Mouse (Mus musculus) heart, embryonic 16.5 days (tissue): ENCODE measurements around the gene Ano2. TPM values are rescaled to one million over a fixed set of nuclear protein-coding genes. Genes with fewer than 3 reads are reported as not detected.

Experiments
- ATAC-seq: fragments of 200-750 bp; cut with Nextera tagmentation; replicated peaks from 2 replicates; pipeline ENCODE4 v1.8.0; 2017; ENCODE audit warnings: moderate number of reproducible peaks; ENCODE audit not compliant: insufficient read depth, low FRiP score; ENCODE audit errors: extremely low read depth
- H3K27ac ChIP-seq: fragments of 300-500 bp; sonication (generic); 2 replicates; pipeline ENCODE4 v1.5.1; 2014; ENCODE audit warnings: mild to moderate bottlenecking, low read length, control low read depth, moderate library complexity
- H3K27me3 ChIP-seq: fragments of 300-500 bp; sonication (generic); 2 replicates; pipeline ENCODE4 v1.6.1; 2014; ENCODE audit warnings: low read length, mixed read lengths; ENCODE audit not compliant: control insufficient read depth, insufficient read depth
- H3K36me3 ChIP-seq: fragments of 300-500 bp; sonication (generic); 2 replicates; pipeline ENCODE4 v1.6.1; 2014; ENCODE audit not compliant: control insufficient read depth, insufficient read depth
- H3K4me1 ChIP-seq: fragments of 300-500 bp; sonication (generic); 2 replicates; pipeline ENCODE4 v1.6.1; 2014; ENCODE audit warnings: low read length, mixed read lengths; ENCODE audit not compliant: control insufficient read depth, insufficient read depth
- H3K4me2 ChIP-seq: fragments of 300-500 bp; sonication (generic); 2 replicates; pipeline ENCODE4 v1.6.1; 2014; ENCODE audit warnings: low read depth, mild to moderate bottlenecking, control low read depth, low read length
- H3K4me3 ChIP-seq: fragments of 300-500 bp; sonication (generic); 2 replicates; pipeline ENCODE4 v1.5.1; 2014; ENCODE audit warnings: mild to moderate bottlenecking, control low read depth, low read length
- H3K9ac ChIP-seq: fragments of 300-500 bp; sonication (generic); 2 replicates; pipeline ENCODE4 v1.6.1; 2014; ENCODE audit warnings: low read length, control low read depth
- H3K9me3 ChIP-seq: fragments of 300-500 bp; sonication (generic); replicated peaks from 2 replicates; pipeline ENCODE4 v1.6.1; 2016; ENCODE audit warnings: low read length; ENCODE audit not compliant: control insufficient read depth
- WGBS: fragments of 180-500 bp; shearing (Covaris S2); extraction: QIAGEN DNeasy Blood & Tissue Kit; methylation state at CpG from one replicate; pipeline ENCODE4 v1.1.7; 2014; 5-methylcytosine and 5-hydroxymethylcytosine counted together
- polyA plus RNA-seq: library from polyadenylated mRNA; unstranded; fragments of >200 nt; fragmentation: Nextera tagmentation; extraction: Ambion mirVana; gene quantifications from 2 replicates; pipeline ENCODE4 v1.2.1, GENCODE M21; 2015

Gene Ano2
- polyA plus RNA-seq, 1 experiment from 2014 or later = 0.08 TPM

- WGBS = 73% methylated on average over 2 of the region's 2 CpGs
- no peak for ATAC-seq
These were observed 26.3 kb upstream of the Ano2 start for GRCm38 (mm10) chr6:125663906-125664305.

GRCm38 (mm10) chr6:125671835-125672234 is 18.4 kb upstream of the Ano2 start:
- no peaks in the 10 kb centered on the region for H3K36me3 ChIP-seq
- no peak overlapping the region for H3K4me3 ChIP-seq
- no peak overlapping the region for H3K4me2 ChIP-seq
- no peak for ATAC-seq
- WGBS = 75% methylated on average over 3 of the region's 3 CpGs
- no peaks in the 10 kb centered on the region for H3K4me1 ChIP-seq
- no peaks in the 10 kb centered on the region for H3K9me3 ChIP-seq
- H3K9ac ChIP-seq = no peak overlapping the region
- no peaks in the 10 kb centered on the region for H3K27me3 ChIP-seq
- H3K27ac ChIP-seq = no peak overlapping the region

More at GRCm38 (mm10) chr6:125663906-125664305, 26.3 kb upstream of the Ano2 start:
- H3K4me1 ChIP-seq = no peaks in the 10 kb centered on the region
- H3K9me3 ChIP-seq = no peaks in the 10 kb centered on the region
- H3K27ac ChIP-seq = no peak overlapping the region
- H3K4me2 ChIP-seq = no peak overlapping the region
- H3K36me3 ChIP-seq = no peaks in the 10 kb centered on the region
- H3K27me3 ChIP-seq = no peaks in the 10 kb centered on the region
- no peak overlapping the region for H3K4me3 ChIP-seq
- H3K9ac ChIP-seq = no peak overlapping the region

- no peak overlapping the region for H3K4me2 ChIP-seq
- no peaks in the 10 kb centered on the region for H3K36me3 ChIP-seq
- WGBS = 66% methylated on average over 1 of the region's 1 CpGs
- ATAC-seq = no peak
- no peak overlapping the region for H3K27ac ChIP-seq
- no peak overlapping the region for H3K4me3 ChIP-seq
- H3K9ac ChIP-seq = no peak overlapping the region
- H3K9me3 ChIP-seq = no peaks in the 10 kb centered on the region
- no peaks in the 10 kb centered on the region for H3K27me3 ChIP-seq
- no peaks in the 10 kb centered on the region for H3K4me1 ChIP-seq
These were observed 11.7 kb upstream of the Ano2 start for GRCm38 (mm10) chr6:125678492-125678891.

GRCm38 (mm10) chr6:125680613-125681012 is 9.6 kb upstream of the Ano2 start:
- H3K4me1 ChIP-seq = no peaks in the 10 kb centered on the region
- 73% methylated on average over 11 of the region's 11 CpGs for WGBS
- H3K4me3 ChIP-seq = no peak overlapping the region
- H3K4me2 ChIP-seq = no peak overlapping the region
- no peak for ATAC-seq
- H3K27me3 ChIP-seq = no peaks in the 10 kb centered on the region
- no peaks in the 10 kb centered on the region for H3K36me3 ChIP-seq
- H3K9me3 ChIP-seq = no peaks in the 10 kb centered on the region
- H3K27ac ChIP-seq = no peak overlapping the region
- H3K9ac ChIP-seq = no peak overlapping the region

GRCm38 (mm10) chr6:125685420-125685819 is 4.8 kb upstream of the Ano2 start:
- Histone ChIP-seq H3K27me3 (peaks cover 7% of the 10 kb centered on the region; the same call in 1 of the 2 replicates), H3K36me3 (no peaks in the 10 kb centered on the region), H3K27ac (no peak overlapping the region), H3K4me2 (no peak overlapping the region), H3K4me3 (no peak overlapping the region), H3K9me3 (no peaks in the 10 kb centered on the region), H3K9ac (no peak overlapping the region), H3K4me1 (0 out of 2 replicates have a peak, but pooled peaks cover 3% of the 10 kb centered on the region)
- no peak for ATAC-seq

GRCm38 (mm10) chr6:125687986-125688385 is 2.2 kb upstream of the Ano2 start:
- no peak overlapping the region for H3K4me3 ChIP-seq
- H3K4me2 ChIP-seq = no peak overlapping the region
- WGBS = 40% methylated on average over 1 of the region's 1 CpGs
- ATAC-seq = no peak
- no peak overlapping the region for H3K27ac ChIP-seq
- peaks cover 12% of the 10 kb centered on the region for H3K27me3 ChIP-seq
- no peaks in the 10 kb centered on the region for H3K9me3 ChIP-seq
- H3K4me1 ChIP-seq = 0 out of 2 replicates have a peak, but pooled peaks cover 3% of the 10 kb centered on the region
- no peaks in the 10 kb centered on the region for H3K36me3 ChIP-seq
- H3K9ac ChIP-seq = no peak overlapping the region

GRCm38 (mm10) chr6:125701146-125701545 is 10.9 kb downstream of the Ano2 start:
- H3K27me3 ChIP-seq = no peaks in the 10 kb centered on the region
- H3K9me3 ChIP-seq = peaks cover 2% of the 10 kb centered on the region; the same call in 1 of the 2 replicates
- no peaks in the 10 kb centered on the region for H3K36me3 ChIP-seq
- ATAC-seq = no peak
- 79% methylated on average over 2 of the region's 2 CpGs for WGBS
- H3K4me1 ChIP-seq = no peaks in the 10 kb centered on the region
- no peak overlapping the region for H3K4me3 ChIP-seq
- H3K27ac ChIP-seq = no peak overlapping the region
- no peak overlapping the region for H3K9ac ChIP-seq
- no peak overlapping the region for H3K4me2 ChIP-seq

GRCm38 (mm10) chr6:125711261-125711660 is 21.0 kb downstream of the Ano2 start:
- no peaks in the 10 kb centered on the region for H3K4me1 ChIP-seq
- no peak overlapping the region for H3K4me2 ChIP-seq
- no peak overlapping the region for H3K27ac ChIP-seq
- H3K4me3 ChIP-seq = no peak overlapping the region
- WGBS = 81% methylated on average over 16 of the region's 16 CpGs
- ATAC-seq = no peak
- no peaks in the 10 kb centered on the region for H3K27me3 ChIP-seq
- no peaks in the 10 kb centered on the region for H3K36me3 ChIP-seq
- H3K9ac ChIP-seq = no peak overlapping the region
- no peaks in the 10 kb centered on the region for H3K9me3 ChIP-seq

- Histone ChIP-seq H3K27ac (no peak overlapping the region), H3K9me3 (no peaks in the 10 kb centered on the region), H3K4me1 (no peaks in the 10 kb centered on the region), H3K4me3 (no peak overlapping the region), H3K9ac (no peak overlapping the region), H3K36me3 (no peaks in the 10 kb centered on the region), H3K4me2 (no peak overlapping the region), H3K27me3 (no peaks in the 10 kb centered on the region)
- WGBS = 69% methylated on average over 2 of the region's 2 CpGs
- no peak for ATAC-seq
These were observed 36.2 kb downstream of the Ano2 start for GRCm38 (mm10) chr6:125726408-125726807.
